Mouse (Mus musculus): ENCODE results near the gene Il18bp.
"Not testable (repeated sequence)": the region's sequence is repeated elsewhere in the genome, so short reads cannot be mapped to it uniquely, and the experiment has no call there.

The Il18bp gene

DNA sequence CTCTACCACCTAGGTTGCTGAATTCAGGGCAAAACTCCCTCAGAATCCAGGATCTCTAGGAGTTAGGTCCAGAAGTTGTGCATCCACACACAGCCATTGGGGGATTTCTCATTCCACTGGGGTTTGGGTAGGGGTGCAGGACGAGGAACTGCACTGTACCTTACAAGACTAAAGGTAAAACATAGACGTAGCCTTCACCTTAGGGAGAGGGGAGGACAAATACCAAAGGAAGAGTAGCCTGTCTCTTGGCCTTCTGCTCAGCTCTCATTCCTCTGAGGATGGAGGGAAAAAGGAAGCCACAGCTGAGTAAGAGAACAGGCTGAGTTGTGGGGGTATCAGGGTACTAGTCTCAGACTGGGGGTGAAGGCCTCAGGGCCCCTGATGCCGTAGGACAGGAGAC is at the start of gene Il18bp:
TSS of gene Il18bp (minus strand) at position 101 of the 400 bp plus-strand sequence.
- DNase-seq (ENCODE audit: low spot score) = no peak

- DNase-seq (ENCODE audit: low spot score) = no peak
These were observed 47.9 kb upstream of the Il18bp start for GRCm38 (mm10) chr7:102066363-102066762.

DNA sequence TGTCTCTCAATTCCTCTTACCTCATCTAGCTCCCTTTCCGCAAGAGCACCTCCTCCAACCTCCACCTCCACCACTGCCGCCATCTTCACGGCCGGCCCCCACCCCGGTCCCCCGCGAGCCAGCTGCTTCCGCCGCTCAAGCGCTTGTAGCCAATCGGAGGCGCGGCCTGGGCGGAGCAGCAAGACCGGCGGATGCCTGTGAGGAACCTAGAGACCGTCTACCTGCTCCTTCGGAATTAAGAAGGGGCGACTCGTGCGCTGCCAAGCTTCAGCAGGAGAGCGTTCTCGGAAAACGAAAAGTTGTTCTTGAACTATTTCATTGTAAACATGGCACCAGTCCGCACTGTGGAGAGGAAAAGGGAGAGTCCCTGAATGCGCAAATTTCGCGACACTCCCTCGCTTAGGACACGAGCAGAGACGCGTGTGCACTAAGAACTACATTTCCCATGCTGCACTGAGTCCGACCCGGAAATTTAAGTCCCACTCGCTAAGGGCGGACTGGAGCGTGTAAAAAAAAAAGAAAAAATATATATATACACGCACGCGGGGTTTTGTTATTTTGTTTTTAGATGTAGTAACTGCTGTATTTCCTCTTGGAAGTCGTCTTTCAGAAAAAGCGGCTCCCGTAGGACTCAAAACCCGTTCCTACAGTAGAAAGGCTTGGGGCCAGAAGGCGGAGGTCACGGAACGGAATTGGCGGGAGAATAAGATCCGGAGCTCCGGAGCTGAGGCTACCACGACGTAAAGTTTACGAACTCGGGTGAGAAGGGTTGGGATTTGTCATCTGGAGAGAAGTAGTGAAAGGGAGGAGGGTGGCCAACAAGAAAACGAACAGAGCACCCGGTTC is 46.8 kb upstream of the Il18bp start, which contains the start of the genes Rnf121, Xndc1 and Xntrpc:
TSS of gene Rnf121 (minus strand) at position 424 of the 846 bp plus-strand sequence.
TSS of gene Xndc1 (plus strand) at position 466 of the 846 bp plus-strand sequence.
TSS of gene Xntrpc (plus strand) at position 668 of the 846 bp plus-strand sequence.
- DNase-seq (ENCODE audit: low spot score) = peak; percentile 86

DNA sequence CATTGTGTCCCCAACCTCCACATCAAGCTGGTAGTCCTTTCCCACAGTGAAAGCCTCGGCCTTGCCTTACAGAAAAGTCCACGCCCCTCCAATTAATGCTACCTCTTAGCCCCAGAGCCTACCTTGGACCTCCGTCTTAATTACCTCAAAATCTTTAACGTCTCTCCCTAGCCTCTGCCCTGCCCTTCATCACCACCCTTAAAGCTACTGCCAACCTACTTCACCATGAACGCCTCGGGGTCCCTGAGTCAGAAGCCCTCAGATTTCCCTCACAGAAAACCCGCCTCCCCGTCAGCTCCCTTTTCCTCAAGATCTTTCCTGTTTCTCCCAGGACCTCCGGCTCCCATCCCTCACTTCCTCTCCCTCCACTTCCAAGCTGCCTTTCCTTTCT is 46.2 kb upstream of the Il18bp start:
- no peak for DNase-seq (ENCODE audit: low spot score)

DNA sequence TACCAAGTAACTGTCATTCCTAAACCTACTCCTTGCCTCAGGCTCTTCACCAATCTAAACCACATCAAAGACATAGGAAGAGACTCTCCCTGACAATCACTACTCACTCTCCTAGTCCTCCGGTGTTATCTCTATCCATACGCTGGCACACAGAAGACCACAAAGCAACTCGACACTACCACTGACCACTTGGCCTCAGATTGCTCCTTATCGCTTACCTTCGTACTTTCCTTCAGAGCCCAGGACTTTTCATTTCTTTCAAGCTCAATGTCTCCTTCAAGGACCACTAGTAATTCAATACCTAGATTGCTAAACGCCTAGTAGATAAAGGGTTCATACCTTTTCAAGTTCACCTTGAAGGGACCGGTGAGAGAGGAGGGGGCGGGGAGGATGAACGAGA is 45.4 kb upstream of the Il18bp start:
- DNase-seq (ENCODE audit: low spot score) = no peak

GRCm38 (mm10) chr7:102062203-102062602 is 43.7 kb upstream of the Il18bp start:
- DNase-seq (ENCODE audit: low spot score) = no peak

GRCm38 (mm10) chr7:102061353-102061752 is 42.9 kb upstream of the Il18bp start:
- DNase-seq (ENCODE audit: low spot score) = no peak

GRCm38 (mm10) chr7:102048524-102048923 is 30.0 kb upstream of the Il18bp start:
- not testable (repeated sequence) for DNase-seq (ENCODE audit: low spot score)

GRCm38 (mm10) chr7:102042314-102042713 is 23.8 kb upstream of the Il18bp start:
- DNase-seq (ENCODE audit: low spot score) = no peak

DNA sequence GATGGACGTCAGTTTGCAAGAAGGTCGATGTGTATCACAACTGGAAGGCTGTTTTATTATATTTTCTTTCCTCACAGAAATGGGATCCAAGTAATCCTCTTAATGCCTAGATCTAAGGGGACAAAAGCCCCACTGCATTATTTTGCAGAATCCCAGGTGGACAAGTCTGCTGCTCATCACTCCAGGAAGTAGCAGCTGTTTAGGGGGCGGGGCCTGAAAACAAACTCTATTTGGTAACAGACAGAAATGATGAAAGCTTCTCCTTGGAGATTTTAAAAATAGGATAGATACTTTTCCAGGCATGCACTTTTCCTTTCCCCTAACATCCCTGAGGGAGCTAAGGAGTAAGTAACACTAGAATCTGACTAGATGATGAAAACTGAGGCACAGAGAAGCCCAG is 18.8 kb upstream of the Il18bp start:
- DNase-seq (ENCODE audit: low spot score) = no peak

- no peak for DNase-seq (ENCODE audit: low spot score)
These were observed 17.0 kb upstream of the Il18bp start for GRCm38 (mm10) chr7:102035534-102035933.

DNA sequence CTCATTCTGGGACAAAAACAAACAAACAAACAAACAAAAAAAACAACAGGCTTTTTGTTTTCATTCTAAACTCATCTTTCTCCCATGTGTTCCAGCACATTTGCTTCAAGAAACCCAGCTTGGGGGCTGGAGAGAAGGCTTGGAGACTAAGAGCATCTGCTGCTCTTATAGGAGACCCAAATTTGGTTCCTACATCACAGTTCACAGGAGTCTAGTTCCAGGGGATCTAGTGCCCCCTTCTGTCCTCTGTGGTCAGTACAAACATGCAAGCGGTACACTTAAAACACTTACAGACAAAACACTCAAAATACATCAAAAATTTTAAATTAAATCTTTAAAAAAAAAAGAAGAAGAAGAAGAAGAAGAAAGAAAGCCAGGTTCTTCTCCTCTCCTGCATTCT is 16.4 kb upstream of the Il18bp start:
- no peak for DNase-seq (ENCODE audit: low spot score)

DNA sequence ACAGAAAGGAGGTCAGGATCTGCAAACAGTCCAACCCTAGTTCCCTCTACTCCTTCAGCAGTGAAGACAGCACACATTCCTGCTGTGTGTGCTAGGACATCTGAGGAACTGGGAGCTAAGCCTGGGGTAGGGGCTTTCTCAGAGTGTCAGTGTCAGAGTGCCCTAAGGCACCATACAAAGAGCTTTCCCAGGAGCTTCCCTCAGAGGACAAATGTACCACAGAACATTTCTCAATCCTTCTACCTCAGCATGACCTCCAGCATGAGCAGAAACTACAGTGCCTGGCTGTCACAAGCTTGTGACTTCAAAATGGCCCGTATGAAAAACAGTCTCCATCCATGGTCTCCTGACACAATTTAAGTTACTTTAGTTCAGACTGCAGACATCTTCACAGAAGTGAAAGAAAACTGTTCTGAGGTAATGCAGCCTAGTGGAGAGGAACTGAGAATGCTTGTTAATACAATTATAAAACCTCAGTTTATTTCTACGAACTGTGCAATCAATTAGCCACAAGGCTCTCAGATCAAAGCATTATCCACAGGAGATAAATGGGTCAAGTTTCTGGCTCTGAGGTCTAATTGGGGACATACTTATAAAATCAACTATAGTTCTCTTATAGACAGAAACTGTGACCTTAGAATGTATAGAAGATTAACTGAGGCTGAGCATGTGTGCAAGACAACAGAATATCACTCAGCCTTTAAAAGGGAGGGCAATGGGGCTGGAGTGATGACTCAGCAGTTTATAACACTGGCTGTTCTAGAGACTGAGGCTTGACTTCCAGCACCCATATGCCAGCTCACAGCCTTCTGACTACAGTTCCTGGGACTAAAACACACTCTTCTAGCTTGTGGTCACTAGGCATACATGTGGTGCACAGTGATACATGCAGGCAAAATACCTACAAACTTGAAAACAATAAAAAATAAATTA is 7.0 kb upstream of the Il18bp start:
- DNase-seq (ENCODE audit: low spot score) = no peak

DNA sequence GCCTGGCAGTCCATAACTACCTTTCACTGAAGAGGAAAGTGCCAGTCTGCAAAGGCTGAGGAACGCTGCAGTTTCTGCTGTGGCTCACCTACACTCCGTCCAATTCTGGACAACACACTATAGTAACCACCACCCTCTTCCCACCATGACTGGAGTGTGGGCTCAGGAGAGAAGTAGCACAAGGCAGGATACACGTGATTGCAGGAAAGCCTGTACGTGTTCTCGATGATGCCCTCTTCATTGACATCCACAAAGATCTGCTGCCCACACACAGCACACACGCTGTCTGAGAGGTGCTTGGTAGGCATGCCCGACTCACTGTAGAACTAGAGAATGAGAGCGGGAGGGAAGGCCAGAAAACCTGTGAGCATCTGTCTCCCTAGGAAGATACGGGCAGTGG is 5.3 kb upstream of the Il18bp start:
- no peak for DNase-seq (ENCODE audit: low spot score)

GRCm38 (mm10) chr7:102020934-102021333 is 2.4 kb upstream of the Il18bp start:
- not testable (repeated sequence) for DNase-seq (ENCODE audit: low spot score)

DNA sequence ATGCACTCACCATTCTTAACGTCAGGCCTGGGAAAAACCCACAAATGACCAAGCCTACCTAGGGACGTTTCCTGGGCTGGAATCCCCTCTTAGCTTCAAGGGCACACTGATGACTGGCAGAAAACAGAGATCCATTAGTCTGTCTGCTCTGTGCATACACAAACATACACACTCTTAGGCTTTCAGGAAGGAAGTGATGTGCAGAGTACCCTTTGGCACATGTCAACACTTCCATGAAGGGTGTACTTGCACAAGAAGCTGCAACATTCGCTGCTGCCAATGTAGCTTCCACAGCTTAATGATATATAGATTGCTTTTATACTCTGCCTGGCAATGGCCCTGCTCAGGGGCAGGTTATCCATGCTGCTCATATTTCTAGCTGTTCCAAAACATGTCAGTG is 872 bp upstream of the Il18bp start:
- DNase-seq (ENCODE audit: low spot score) = no peak

- DNase-seq (ENCODE audit: low spot score) = no peak
These were observed 456 bp downstream of the Il18bp start for GRCm38 (mm10) chr7:102018034-102018433.

DNA sequence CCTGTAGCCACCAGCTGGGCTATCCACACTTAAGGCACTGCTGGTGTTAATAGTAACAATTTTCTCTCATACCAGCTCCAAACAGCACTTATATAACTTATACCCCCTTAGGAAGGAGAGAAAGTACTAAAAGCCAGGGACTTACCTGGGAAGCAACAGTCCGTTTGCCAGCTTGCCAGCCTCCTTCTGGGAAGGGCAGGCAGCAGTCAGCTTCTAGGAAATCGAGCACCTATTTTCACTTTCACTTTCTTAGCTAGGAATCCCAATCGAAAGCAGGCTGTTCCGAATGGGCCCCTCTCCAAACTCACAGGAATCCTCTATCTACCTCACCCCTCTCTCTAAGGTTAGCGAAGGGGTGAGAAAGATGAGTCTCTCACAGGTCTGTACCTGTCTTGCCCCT is 1.0 kb downstream of the Il18bp start:
- no peak for DNase-seq (ENCODE audit: low spot score)

GRCm38 (mm10) chr7:102016936-102017335 is 1.6 kb downstream of the Il18bp start:
- DNase-seq (ENCODE audit: low spot score) = no peak

GRCm38 (mm10) chr7:102014995-102015394 is 3.5 kb downstream of the Il18bp start:
- DNase-seq (ENCODE audit: low spot score) = no peak

DNA sequence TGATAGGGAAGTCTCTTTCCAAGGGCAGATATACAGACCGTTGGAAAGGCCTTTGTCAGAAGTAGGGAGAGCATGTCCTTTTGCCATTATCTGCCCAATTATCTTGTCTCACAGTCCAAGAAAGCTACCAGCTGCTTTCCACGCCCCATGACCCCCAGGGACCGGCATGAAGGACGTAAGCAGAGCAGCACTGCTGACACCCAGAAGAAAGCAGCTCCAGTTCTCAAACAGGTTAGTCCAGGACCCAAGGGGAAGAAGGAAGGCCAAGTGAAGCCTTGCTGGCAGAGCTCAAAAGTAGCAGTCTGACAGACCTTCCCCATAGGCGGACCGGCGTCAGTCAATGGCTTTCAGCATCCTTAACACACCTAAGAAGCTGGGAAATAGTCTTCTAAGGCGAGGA is 5.1 kb downstream of the Il18bp start:
- no peak for DNase-seq (ENCODE audit: low spot score)

DNA sequence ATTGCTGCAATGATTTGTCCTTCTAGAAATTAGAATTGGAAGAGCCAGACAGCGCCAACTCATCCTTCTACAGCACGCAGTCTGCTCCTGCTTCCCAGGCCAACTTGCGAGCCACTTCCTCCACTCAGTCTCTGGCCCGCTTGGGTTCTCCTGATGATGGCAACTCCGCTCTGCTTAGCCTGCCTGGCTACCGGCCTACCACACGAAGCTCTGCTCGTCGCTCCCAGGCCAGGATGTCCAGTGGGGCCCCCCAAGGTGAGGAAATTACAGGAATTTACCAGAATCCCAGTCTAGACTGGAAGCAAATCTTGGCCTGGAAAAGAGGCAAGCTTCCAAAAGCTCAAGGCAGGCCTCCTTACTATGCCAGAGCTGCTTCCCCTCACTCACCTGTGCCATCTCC is 6.6 kb downstream of the Il18bp start:
- no peak for DNase-seq (ENCODE audit: low spot score)

DNA sequence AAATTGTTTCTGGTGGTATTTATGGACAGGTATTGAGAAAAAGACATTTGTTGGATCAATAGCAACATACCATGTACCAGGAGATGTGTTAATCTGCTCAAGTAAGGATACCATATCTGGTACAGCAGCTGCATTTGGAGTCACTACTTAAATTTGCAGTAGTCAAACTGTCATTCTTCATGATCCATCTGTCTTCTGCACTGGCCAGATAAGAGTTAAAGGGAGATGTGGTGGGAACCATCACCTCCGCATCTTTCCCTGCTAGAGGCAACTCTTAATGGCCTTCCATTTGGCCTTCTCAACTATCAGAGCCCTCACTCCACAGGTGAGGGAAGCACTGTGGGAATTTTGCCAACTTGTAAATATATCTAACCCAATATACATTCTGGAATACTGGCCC is 12.0 kb downstream of the Il18bp start:
- DNase-seq (ENCODE audit: low spot score) = no peak
